Mouse (Mus musculus) left cerebral cortex, postnatal 10 days (tissue): Measurements from ENCODE around the gene Tspan12. TPM values are rescaled to one million over a fixed set of nuclear protein-coding genes. Genes with fewer than 3 reads are reported as not detected.

Source experiments
- DNase-seq, 2 experiments: peaks; one replicate each; pipeline ENCODE4 v3.0.0; 2021 to 2022; ENCODE audit warnings: low spot score in 2 of 2, mixed read lengths in 1 of 2; ENCODE audit errors: extremely low spot score in 1 of 2
- intact Hi-C: fragments of 180-260 bp; cut with DNase I; formaldehyde crosslinking; loops from one replicate; pipeline ENCODE4 v1.15.1; 2025
- total RNA-seq, 2 experiments: library from RNA; stranded (reverse); gene quantifications; 2 replicates each; pipeline ENCODE4 v1.2.3; 2021

The Tspan12 gene
- total RNA-seq, 2 experiments from 2014 or later: 19.3 to 23.4 TPM

DNA sequence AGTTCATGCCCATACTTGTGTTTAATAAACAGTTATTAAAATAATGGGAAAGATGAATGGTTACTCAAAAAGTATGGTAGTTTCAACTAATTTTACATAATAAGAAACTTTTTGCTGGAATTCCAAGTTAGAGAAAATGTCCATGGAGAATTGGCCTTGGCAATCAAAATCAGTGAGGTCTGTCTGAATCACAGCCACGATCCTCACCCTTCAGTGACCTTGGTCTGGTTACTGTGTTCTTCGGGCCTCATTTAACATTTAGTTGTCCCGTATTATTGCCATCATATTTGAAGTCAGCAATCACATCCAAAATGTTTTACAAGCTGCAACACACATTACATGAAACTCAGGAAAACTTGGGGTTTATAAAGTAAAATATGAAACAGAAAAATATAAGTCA is 20.4 kb downstream of the Tspan12 start:
- DNase-seq: no peak
- intact Hi-C loops: no loop called here

DNA sequence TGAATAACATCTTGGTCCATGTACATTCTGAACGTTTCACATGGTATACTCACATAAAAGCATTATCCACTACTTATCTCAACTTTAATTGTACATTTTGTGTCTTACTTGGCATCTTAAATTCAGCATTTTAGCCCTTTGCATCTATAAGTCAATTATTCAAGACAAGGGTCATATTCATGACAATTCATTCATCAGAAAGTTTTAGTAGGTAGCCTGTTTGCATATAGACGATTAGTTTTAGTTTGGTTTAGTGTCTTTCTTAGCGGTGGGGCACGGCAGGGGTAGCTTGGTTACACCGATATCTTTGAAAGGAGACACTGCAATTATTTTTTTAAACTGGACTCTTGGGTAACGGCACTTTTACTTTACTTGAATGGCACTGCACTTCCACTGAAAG is 21.4 kb downstream of the Tspan12 start:
- intact Hi-C loops: no loop called here
- DNase-seq: no peak

DNA sequence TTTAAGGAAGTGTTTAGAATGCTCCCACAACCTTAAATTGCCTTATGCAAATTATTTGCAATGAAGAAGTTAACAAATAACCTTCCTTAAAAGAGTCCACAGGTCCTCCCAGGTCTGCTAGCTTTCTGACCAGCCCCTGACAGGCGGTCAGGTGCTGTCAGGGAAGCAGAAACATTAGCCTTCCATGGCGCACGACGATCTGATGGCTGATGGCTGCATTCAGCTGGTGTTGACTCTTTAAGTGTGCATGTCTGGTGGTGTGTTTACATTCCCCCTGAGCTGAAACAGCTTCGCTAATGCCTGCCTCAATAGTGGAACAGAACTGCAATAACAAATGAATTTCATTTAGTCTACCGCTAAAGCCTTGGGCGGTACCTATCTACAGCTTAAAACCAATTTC is 22.4 kb downstream of the Tspan12 start:
- intact Hi-C loops: no loop called here
- DNase-seq: no peak

GRCm38 (mm10) chr6:21828437-21828836 is 23.9 kb downstream of the Tspan12 start:
- intact Hi-C loops: no loop called here
- DNase-seq: no peak

DNA sequence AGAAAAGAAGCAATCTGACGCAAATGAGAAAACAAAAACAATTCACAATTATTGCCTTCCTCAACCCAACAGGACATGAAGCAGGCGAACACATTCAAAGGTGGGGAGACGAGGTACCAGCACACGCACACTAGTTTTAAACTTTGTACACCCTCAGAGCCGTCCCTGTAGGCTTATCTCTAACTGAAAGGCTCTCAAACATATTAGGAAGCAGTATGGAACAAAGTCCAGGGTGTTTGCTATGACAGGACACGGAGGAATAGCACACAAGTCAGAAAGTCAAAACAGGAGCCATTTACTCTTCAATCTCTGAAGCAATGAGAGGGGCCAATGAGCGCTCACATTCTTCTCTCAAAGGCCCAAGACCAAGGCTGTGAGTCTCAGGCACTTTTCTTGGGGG is 24.3 kb downstream of the Tspan12 start:
- no peak for DNase-seq
- intact Hi-C loops: no loop called here

DNA sequence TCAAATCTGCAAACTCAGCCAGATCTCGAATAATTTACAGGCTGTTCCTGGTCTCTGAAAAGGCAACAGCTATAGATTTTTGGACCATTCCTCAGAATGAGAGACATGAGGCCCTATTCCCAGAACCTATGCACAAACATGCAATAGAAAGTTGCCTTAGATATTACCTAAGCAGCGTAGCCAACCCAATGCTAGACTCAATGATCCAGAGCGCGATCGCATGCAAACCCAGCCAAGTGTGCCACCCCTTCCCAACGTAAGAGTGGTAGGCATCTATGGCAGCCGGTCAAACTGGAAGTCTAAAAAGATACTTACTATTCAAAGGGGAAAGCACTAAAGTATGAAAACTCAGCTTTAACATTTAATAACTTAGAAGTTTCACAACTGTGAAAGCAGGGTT is 28.6 kb downstream of the Tspan12 start:
- no peak for DNase-seq
- intact Hi-C loops: no loop called here

GRCm38 (mm10) chr6:21823281-21823680 is 29.0 kb downstream of the Tspan12 start:
- intact Hi-C loops: no loop called here
- no peak for DNase-seq

DNA sequence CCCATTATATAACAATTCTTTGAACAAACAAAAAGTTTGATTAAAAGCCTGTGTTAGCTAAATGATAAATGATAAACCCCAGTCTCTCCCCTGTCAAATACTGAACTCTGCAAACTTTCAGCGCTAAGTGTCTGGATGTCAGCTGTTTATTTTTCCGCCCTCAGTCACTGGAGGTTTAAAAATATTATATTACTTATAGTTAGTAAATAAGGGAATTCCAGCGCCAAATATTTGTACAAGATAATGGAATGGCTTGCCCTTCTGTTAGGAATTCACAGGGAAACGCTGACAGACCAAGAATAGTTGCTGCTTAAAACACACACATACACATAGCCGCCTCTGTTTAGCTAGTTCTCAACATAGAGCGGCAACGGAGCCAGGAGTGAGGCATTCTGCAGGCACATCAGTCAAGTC is 29.6 kb downstream of the Tspan12 start:
- intact Hi-C loops: no loop called here

DNA sequence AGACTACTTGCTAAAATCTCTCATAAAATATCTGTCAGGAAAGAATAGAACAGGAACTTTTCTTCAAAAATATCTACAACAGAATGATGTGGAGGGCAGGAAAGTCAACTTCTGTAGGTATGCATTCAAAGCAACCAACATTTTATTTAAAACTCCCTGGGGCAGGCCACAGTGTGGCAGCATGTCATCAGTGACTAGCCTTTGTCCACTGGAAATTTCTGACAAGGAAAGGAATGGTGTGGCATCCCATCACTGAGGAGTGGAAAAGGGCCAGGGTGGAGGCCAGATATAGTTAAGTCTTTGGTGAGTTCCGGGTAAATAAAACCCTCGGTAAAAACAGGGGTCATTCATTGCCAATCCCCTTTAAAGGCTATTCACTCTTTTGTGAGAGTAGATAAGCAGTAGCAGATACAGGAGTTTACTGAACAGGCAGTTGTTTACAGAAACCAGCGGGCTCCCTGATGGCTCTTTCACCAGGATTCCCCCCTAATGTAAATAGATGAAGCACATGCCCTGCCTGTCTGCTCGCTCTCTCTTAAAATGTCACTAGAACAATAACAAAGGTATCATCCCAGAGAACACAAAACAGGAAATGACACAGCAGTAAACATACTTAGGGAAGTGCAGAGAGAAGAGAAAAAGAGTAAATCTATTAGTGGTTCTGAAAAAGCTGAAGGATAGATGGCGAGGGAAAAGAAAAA is 34.1 kb downstream of the Tspan12 start:
- DNase-seq: no peak
- intact Hi-C loops: no loop called here

More for the DNA sequence above, 29.6 kb downstream of the Tspan12 start:
- DNase-seq: no peak

DNA sequence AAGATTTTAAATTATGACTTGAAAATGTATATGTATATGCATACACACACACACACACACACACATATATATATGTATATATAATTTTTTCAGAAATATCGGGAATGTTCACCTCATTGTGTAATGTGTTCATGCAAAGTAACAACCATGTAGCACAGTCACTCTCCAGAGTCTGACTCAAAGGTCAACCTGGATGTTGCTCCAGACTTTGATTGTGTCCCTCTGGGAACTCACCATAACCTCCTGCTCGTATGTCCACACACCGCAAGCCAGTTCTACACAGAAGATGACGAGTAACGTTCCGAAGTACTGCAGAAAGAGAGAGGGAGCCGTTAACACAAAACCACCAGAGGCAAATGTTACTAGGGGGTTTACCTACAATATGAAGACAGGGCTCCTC is 46.3 kb downstream of the Tspan12 start:
- no peak for DNase-seq
- intact Hi-C loops: no loop called here

- intact Hi-C loops: no loop called here
- no peak for DNase-seq
Measured at GRCm38 (mm10) chr6:21805013-21805570, 47.2 kb downstream of the Tspan12 start.

DNA sequence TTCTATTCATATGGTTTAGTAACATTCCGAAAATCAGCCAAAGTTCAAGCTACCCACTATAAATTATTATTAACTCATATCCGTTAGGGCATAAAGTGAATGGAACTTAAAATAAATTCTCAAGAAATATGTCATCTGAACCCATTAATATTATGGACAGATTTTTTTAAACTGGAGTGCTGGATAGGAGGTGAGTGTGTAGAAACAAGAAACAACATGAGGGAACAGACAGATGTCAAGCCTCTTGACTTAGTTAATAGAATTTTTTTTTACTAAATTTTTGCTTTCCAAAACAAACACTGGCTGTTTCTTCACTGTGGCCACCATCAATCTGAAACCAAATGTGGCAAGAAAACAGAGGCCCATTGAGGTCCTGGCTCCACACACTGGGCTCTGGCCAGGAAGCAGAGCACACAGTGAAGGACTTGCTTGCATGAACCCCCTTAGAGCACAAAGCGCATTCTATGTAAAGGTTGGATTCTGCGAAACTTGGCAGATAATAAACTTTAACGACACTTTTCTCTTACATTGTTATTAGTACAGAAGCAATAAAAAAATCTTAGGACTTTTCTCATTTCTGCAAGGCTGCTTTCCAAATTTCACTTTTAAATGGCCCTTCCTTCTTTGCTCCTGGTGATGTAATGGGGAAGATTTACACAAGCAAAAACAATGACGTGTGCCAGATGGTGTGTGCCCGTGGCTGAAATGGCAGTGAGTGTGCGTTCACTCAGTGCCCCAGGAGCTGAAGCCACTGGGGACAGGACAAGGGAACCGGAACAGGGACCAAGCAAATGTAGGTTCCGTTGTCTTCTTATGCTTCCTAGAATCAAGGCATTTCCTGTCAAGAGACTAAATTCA is 48.6 kb downstream of the Tspan12 start:
- intact Hi-C loops: no loop called here
- DNase-seq: peak in 1 of 2 experiments; percentile 18

DNA sequence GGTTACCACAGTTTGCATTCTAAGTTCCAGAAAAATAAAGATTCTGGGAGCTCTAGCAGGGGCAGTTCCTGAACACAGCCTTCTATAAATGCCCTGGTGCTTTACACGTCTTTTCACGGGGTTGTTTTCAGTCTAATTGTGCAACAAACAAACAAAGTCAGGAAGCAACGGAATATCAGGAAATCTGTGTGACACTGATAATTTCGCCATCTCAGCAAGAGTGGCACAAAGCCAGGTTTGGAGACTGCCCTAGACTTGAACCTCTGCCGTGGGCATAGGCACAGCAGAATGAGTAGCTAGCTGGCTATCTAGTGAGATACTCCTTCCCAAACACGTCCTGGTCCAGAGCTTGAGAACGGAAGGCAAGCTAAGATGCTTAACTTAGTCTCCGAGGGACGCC is 53.7 kb downstream of the Tspan12 start:
- peak in 1 of 2 experiments; percentile 25 for DNase-seq
- intact Hi-C loops: loop anchor here (5.0 to 10.0 kb wide), 2 partner anchors 156 to 274 kb away; no protein-coding TSS in a partner anchor

GRCm38 (mm10) chr6:21797087-21797486 is 55.2 kb downstream of the Tspan12 start:
- intact Hi-C loops: loop anchor here (5.0 to 10.0 kb wide), 2 partner anchors 158 to 275 kb away; no protein-coding TSS in a partner anchor
- no peak for DNase-seq

GRCm38 (mm10) chr6:21796413-21796812 is 55.9 kb downstream of the Tspan12 start:
- intact Hi-C loops: loop anchor here (5.0 to 10.0 kb wide), 2 partner anchors 158 to 276 kb away; no protein-coding TSS in a partner anchor
- DNase-seq: no peak

GRCm38 (mm10) chr6:21795410-21795809 is 56.9 kb downstream of the Tspan12 start:
- intact Hi-C loops: loop anchor here (5.0 to 10.0 kb wide), 2 partner anchors 159 to 277 kb away; no protein-coding TSS in a partner anchor
- no peak for DNase-seq

DNA sequence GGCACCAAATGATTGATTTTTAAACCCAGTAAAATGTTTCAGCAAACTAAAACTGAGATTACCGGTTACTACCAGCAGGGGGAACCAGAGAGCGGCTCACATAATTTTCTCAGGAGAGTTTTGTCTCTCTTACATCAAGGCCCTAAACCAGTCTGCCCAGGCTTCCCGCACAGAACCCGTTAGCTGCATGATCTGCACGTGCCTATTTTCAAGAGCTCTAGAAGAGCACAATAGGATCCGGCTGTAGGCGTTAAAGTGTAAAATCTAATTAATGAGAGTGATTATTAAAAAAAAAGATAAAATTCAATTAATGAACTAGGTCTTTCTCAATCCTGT is 57.3 kb downstream of the Tspan12 start:
- intact Hi-C loops: loop anchor here (5.0 to 10.0 kb wide), 2 partner anchors 160 to 277 kb away; no protein-coding TSS in a partner anchor

DNA sequence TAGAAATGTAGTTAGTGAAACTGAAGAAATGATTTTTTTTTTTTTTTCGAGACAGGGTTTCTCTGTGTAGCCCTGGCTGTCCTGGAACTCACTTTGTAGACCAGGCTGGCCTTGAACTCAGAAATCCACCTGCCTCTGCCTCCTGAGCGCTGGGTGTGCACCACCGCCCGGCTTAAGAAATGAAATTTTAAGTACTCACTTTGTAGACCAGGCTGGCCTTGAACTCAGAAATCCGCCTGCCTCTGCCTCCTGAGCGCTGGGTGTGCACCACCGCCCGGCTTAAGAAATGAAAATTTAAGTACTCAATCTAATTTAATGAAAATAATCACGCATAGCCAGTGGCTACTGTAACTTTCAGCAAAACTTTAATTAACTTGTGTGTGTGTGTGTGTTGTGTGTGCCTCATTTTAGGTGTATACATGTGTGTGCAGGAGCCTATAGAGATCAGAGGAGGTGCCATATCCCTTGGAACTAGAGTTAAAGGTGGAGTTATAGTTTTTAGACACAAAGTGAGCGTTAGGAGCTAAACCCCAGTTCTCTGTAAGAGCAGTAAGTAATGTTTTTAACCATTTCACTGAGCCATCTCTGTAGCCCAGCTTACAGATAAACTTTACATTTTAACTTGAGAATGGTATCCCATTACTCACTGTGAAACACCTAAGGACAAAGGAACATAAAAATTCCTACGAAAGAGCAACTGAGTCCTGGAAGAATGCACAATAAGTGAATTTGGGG is 57.8 kb downstream of the Tspan12 start:
- intact Hi-C loops: loop anchor here (5.0 to 10.0 kb wide), 2 partner anchors 160 to 278 kb away; no protein-coding TSS in a partner anchor

More for the DNA sequence above, 57.3 kb downstream of the Tspan12 start:
- peak; percentile 39 to 50 for DNase-seq

DNA sequence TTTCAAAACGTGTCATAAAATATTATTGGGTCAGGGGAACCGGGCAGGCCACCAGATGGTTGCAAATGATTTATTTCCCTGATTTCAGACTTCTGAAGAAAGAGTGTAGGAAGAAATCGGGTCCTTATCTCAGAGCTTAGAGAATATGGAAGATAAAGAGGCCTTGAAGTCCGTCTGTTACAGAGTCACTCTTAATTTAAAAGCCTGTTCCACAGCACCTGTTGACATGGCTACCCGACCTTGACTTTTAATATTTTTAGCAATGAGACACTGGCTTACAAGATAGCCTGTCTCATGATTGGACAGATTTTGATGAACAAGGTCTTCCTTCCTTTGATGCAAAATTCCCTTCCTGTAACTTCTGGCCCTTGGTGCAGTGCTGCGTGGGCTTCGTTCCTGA is 61.0 kb downstream of the Tspan12 start:
- intact Hi-C loops: loop anchor here (10.0 kb wide), 1 partner anchor 163 kb away; no protein-coding TSS in a partner anchor
- no peak for DNase-seq

More for the DNA sequence above, 57.8 kb downstream of the Tspan12 start:
- no peak for DNase-seq
